Mouse (Mus musculus): ENCODE data around the gene Ms4a8a.
"Not testable (repeated sequence)": the region's sequence is repeated elsewhere in the genome, so short reads cannot be mapped to it uniquely, and the experiment has no call there.

Gene Ms4a8a

GRCm38 (mm10) chr19:11080934-11081333, at the start of gene Ms4a8a:
Gene Ms4a8a, minus strand, starts transcription at chr19:11081102.
- DNase-seq (ENCODE audit: low spot score in 2 of 2): no peak

DNA sequence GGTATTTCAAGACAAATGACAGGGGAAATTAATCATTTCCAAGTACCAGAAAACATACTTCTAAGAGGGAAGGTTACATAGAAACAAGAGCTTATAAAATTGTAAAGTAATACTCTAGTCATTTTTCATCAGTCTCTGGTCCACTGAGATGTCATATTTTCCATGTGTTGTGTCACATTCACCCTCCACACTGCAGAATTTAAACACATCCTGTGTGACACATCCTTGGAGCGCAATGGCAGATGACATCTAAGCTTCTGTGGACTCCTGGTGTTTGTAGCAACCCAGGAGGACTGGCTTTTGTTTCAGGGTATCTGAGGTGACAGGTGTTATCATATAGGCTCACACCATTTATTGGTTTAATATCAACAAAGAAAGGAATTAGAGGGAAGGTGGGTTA, 48.8 kb upstream of the Ms4a8a start:
- no peak for DNase-seq (ENCODE audit: low spot score in 2 of 2)

DNA sequence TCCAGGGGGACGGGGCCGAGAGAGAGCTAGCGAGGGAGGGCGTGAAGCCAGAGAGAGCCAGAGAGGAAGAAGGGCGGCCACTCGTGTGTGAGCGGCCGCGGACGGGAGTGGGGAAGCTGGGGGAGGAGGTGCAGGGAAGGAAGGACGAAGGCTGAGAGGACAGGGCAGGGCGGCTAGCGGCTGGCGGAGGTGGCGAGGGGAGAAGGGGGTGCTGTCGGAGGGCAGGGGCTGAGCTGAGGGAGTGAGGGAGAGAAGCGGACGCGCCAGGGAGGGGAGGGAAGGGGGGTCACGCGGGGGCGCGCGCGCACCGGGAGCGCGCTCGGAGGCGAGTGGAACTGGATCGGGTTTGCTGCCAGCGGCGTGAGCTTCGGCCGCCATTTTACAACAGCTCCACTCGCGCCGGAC, 40.1 kb upstream of the Ms4a8a start:
- DNase-seq (ENCODE audit: low spot score in 2 of 2): not testable (repeated sequence)

GRCm38 (mm10) chr19:11119338-11119737, 38.4 kb upstream of the Ms4a8a start:
- no peak for DNase-seq (ENCODE audit: low spot score in 2 of 2)

DNA sequence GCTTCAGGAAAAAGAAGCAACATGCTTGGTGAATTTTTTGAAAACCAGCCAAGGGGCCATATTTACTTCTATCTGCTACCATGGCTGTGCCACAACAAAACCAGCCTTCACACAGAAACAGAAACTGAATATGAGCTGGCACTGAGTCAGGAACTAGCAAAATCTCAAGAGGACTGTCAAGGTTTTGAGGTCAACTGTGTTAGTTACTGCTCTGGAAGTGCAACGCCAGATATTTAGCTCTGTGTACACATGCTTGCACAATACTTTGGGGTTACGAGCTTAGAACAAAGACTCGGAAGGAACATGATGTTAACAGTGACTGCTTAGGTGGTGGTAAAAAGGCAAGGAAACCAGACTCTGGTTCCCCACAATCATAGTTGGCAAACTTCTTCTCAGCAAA, 26.8 kb upstream of the Ms4a8a start:
- DNase-seq (ENCODE audit: low spot score in 2 of 2): no peak

GRCm38 (mm10) chr19:11101880-11102279, 21.0 kb upstream of the Ms4a8a start:
- no peak for DNase-seq (ENCODE audit: low spot score in 2 of 2)

DNA sequence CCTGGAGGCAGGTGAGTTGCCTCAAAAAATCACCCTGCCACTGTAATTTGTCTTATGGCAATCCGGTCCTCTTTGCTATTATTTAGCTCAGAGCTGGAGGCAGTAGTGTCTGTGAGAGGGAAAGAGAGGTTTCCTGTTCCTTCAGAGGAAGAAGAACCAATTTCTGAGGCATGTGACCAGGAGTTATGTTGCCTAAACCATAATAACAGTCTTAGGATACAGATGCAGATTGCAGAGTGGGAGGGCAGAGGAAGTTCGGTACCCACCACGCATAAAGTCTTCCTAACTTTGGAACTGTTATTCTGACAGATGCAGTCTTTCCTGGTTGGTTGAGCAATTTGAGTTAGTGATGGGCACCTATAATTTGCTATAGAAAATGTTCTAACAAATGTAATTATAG, 17.5 kb upstream of the Ms4a8a start:
- no peak for DNase-seq (ENCODE audit: low spot score in 2 of 2)

GRCm38 (mm10) chr19:11092131-11092530, 11.2 kb upstream of the Ms4a8a start:
- DNase-seq (ENCODE audit: low spot score in 2 of 2): not testable (repeated sequence)

GRCm38 (mm10) chr19:11070364-11070763, 10.5 kb downstream of the Ms4a8a start:
- no peak for DNase-seq (ENCODE audit: low spot score in 2 of 2)

DNA sequence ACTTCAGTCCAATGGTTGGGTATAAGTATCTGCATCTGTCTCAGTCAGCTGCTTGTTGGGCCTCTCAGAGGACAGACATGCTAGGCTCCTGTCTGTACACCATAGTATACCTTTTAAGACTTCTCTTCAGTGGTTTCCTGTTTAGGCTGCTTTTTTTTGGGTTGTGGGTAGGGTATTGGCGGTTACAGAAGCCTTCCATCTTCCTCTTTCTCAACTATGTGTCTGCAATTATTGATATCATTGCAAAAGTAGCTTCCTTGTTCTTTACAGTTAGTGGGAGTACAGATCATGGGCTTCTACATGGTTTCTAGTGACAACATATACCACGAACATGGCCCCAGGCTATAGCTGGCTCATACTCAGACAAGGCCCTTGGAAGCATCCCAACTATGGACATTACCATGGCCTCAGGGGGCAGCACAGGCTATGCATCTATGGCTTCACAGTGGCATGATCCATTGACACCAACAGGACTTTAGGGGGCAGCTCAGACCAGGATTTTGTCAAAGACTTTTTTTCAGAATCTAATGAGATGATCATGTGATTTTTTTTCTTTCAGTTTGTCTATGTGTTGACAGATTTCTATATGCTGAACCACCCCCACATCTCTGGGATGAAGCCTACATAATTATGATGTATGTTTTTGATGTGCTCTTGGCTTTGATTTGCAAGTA, 15.6 kb downstream of the Ms4a8a start:
- DNase-seq (ENCODE audit: low spot score in 2 of 2): no peak

DNA sequence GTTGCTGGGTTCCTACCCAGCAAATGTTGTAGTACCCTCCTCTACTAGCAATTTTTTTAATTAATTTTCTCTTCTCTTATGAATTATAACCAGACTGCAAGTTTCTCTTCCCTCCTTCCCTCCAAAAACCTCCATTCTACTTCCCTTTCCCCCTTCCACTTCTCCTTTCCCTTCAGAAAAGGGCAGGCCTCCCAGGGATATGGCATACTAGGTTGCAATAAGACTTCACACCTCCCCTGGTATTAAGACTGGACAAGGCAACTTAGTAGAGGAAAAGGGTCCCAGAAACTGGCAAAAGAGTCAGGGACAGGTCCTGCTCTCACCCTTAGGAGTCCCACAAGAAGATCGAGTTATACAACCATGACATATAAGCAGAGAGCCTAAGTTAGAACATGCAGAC, 20.0 kb downstream of the Ms4a8a start:
- no peak for DNase-seq (ENCODE audit: low spot score in 2 of 2)

DNA sequence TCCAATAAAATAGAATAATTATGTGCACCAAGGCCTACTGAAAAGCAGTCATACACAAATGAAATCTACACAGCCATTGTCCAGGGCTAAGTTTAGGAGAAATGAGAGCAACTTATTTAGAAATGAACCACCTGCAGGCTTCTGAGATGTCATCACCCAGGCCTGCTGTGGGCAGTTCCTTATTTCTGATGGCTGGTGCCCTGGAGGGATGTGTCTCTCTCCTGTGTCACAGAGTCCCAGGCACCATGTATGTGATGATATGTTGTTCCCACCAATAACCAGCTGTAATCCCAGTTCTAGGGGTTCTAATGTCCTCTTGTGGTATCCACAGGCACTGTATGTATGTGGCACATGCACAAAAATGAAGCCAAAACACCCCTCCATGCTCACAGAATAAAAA, 20.9 kb downstream of the Ms4a8a start:
- DNase-seq (ENCODE audit: low spot score in 2 of 2): no peak

- DNase-seq (ENCODE audit: low spot score in 2 of 2): not testable (repeated sequence)
These were observed 25.2 kb downstream of the Ms4a8a start for GRCm38 (mm10) chr19:11055700-11056099.

DNA sequence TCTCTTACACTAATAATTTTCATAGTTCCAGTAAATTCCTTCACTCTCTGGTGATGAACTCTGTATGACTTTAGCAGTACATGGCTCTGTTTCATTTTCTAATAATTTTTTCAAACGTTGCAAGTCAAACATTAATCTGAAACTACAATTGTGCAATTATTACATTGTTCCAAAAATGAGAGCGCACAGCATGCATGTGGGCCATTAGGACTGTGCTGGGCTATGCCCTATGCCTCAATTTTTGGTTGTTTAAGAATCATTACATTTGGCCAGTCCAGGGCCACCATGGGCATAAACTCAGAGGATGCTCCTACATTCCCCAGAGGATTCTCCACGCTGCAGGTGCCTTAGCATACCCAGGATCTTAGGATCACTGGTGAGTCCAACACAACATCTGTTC, 27.6 kb downstream of the Ms4a8a start:
- no peak for DNase-seq (ENCODE audit: low spot score in 2 of 2)

- DNase-seq (ENCODE audit: low spot score in 2 of 2): no peak
These were observed 28.0 kb downstream of the Ms4a8a start for GRCm38 (mm10) chr19:11052877-11053276.

DNA sequence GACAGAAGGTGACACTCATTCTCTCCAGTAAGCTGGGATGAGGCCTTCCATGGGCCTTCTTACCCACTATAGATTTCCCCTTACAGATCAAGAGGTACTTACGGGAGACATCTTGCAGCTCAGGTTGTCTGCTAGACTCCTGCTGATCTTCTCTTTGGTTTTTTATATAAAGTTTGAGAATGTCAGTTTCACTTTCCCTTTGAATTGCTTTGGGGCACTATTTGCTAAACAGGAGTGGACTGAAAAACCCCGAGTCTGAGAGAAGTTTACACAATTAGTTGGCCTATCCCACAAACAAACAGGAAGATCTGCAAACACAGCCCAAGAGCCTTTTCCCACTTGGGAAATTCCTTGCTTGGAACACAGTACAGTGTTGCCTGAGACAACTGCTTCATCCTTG, 30.6 kb downstream of the Ms4a8a start:
- no peak for DNase-seq (ENCODE audit: low spot score in 2 of 2)

DNA sequence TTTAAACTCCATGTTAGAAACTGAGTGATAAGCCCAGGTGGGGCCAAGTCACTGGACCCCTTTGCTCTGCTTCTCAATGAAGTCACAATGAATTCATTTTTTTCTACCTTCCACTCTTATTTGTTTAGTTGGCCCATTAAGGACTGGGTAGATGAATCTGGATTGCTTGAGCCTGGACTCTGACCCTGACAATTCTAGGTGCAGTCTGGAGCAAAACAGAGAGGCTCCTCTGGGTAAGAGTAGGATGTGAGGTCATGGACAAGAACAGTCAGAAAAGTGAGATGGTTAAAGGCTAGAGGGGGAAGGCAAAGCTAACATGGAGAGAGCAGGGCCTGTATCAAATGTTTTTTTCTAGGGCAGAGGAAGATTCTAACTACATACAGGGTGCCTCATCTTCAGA, 31.5 kb downstream of the Ms4a8a start:
- no peak for DNase-seq (ENCODE audit: low spot score in 2 of 2)

DNA sequence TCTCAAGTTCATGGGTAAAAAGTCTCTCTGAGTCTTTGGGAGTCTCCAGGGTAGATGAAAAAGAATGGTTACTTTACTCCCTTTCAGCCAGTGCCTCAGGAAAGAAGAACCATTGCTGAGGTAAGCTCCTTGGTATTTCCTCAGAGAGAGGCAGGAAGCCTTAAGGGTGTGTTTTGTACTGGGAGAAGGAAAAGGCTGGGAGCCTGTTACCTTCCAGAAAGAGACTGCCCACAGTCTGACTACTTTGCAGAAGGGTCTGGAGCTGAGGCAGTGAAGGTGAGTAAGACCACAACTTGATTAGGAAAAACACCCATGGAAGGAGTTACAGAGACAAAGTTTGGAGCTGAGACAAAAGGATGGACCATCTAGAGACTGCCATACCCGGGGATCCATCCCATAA, 32.4 kb downstream of the Ms4a8a start:
- DNase-seq (ENCODE audit: low spot score in 2 of 2): no peak

GRCm38 (mm10) chr19:11048009-11048408, 32.9 kb downstream of the Ms4a8a start:
- no peak for DNase-seq (ENCODE audit: low spot score in 2 of 2)

GRCm38 (mm10) chr19:11044996-11045711, 35.7 kb downstream of the Ms4a8a start:
- DNase-seq (ENCODE audit: low spot score in 2 of 2): peak; percentile 19 to 72

DNA sequence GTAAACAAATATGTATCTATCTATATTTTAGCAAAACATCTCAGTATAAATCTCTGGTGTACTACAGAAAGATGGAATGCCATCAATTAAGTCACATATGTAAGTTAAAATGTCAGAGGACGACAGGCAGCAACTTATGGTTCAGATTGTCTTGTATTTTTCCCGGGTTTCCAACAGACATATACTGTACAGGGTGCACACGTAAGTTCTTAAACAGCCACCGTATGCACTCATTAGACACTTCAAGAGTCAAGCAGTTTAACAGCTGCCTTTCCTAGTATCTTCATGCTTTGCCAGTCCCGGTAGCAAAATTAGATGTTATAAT, 36.3 kb downstream of the Ms4a8a start:
- DNase-seq (ENCODE audit: low spot score in 2 of 2): no peak

- no peak for DNase-seq (ENCODE audit: low spot score in 2 of 2)
These were observed 43.3 kb downstream of the Ms4a8a start for GRCm38 (mm10) chr19:11037570-11037969.

DNA sequence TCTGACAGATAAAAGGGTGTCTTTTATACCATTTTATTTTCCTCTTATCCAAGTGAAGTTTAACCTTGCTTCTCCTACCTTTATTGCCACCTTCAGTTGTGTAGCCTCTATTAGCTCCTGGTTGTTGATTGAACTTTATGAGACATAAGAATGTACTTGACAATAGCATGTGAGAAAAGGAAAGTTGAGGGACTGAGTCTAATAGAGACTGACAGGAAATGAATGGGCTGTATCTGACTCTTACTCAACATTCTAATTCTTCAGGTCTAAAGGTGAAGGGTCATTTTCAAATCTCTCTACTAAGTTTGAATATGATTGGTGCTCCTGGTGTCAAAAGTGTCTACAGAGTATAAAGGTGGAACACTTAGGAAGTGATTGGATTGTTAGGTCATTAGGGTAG, 58.5 kb downstream of the Ms4a8a start:
- no peak for DNase-seq (ENCODE audit: low spot score in 2 of 2)

DNA sequence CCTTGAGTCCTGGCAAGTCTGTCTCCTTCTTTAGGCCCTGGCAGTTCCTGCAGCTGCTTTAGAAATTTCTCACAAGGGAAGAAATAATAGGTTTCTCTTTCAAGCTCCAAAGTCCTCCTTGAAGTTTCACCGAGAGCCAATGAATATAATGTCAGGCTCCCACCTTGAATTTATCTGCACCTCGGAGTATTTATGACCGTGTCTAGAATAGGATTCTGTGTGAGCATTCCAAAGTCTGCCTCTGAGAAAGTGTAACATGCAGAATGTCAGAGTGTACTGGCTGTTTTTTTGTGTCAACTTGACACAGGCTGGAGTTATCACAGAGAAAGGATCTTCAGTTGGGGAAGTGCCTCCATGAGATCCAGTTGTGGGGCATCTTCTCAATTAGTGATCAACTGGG, 63.0 kb downstream of the Ms4a8a start, which contains the start of gene Ms4a18:
TSS of gene Ms4a18 (minus strand) at position 141 of the 400 bp plus-strand sequence.
- DNase-seq (ENCODE audit: low spot score in 2 of 2): no peak

Data from spleen, postnatal 10 days (tissue).